Mouse (Mus musculus) adrenal gland, adult 18-20 months (tissue): Measurements from ENCODE around the gene Sell. TPM values are rescaled to one million over a fixed set of nuclear protein-coding genes. Genes with fewer than 3 reads are reported as not detected.
"Not testable (repeated sequence)": the region's sequence is repeated elsewhere in the genome, so short reads cannot be mapped to it uniquely, and the experiment has no call there.

Experiments used
- DNase-seq, 2 experiments: peaks; one replicate each; pipeline ENCODE4 v3.0.0; 2021 to 2022; ENCODE audit warnings: low spot score in 2 of 2
- long read RNA-seq, 2 experiments: library from polyadenylated mRNA; stranded (forward); transcript quantifications; one replicate each; pipeline ENCODE4 v2.0.0; 2021
- total RNA-seq, 2 experiments: library from RNA; stranded (reverse); gene quantifications; 1 replicate in 1 of 2; 2 replicates in 1 of 2; pipeline ENCODE4 v1.2.3; 2021

Sell gene
- 1 to 10 TPM in 1 of 2 experiments, under 1 TPM in 1; 0.27 to 1.0 TPM for total RNA-seq
- long read RNA-seq, experiment 1: 0 reads
- long read RNA-seq, experiment 2: 0 reads

DNA sequence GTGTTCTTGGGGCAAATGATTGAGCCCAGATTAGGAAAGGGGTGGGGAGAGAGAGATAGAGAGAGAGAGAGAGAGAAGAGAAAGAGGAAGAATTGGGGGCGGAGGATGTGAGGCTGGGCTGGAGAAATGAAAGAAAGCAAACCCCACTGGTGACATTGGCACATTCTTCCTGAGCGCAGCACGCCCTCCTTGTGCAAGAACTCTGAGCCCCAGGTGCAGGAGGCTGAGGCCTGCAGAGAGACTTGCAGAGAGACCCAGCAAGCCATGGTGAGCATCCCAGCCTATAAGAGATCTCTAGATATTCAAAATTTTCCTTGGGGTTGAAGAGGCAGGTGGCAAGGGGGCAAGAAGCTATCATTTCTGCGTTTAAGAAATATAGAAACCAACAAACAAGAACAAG, at the start of gene Sell:
Gene Sell, plus strand, starts transcription at position 58 of the 400 bp plus-strand sequence.
- DNase-seq: no peak

- DNase-seq: no peak
Observed at GRCm38 (mm10) chr1:164014616-164015015, 47.2 kb upstream of the Sell start.

GRCm38 (mm10) chr1:164018221-164018896, 43.4 kb upstream of the Sell start:
- no peak for DNase-seq

- DNase-seq: no peak
Observed at GRCm38 (mm10) chr1:164019789-164020188, 42.0 kb upstream of the Sell start.

DNA sequence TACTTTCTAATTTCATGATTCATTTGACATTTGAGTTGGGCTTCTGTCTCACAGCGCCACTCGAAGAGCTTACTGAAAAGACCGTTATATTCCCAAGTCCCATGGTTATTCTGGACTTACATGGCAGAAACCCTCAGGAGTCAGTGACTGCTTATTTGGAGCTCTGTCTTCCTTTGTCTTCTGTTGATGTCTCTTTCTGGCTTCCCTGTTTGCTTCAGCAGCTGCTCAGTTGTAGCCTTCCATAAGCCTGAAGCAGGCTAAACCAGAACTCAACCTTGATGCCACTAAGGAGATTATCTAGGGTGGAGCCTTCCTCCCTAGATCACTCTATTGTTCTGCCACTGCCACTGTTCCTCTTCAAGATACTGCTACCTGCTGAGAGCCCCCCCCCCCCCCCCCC, 41.0 kb upstream of the Sell start:
- DNase-seq: not testable (repeated sequence)

- DNase-seq: not testable (repeated sequence)
Observed at GRCm38 (mm10) chr1:164022106-164022505, 39.7 kb upstream of the Sell start.

- DNase-seq: no peak
Observed at GRCm38 (mm10) chr1:164025685-164026084, 36.1 kb upstream of the Sell start.

- DNase-seq: no peak
Observed at GRCm38 (mm10) chr1:164027416-164027815, 34.4 kb upstream of the Sell start.

DNA sequence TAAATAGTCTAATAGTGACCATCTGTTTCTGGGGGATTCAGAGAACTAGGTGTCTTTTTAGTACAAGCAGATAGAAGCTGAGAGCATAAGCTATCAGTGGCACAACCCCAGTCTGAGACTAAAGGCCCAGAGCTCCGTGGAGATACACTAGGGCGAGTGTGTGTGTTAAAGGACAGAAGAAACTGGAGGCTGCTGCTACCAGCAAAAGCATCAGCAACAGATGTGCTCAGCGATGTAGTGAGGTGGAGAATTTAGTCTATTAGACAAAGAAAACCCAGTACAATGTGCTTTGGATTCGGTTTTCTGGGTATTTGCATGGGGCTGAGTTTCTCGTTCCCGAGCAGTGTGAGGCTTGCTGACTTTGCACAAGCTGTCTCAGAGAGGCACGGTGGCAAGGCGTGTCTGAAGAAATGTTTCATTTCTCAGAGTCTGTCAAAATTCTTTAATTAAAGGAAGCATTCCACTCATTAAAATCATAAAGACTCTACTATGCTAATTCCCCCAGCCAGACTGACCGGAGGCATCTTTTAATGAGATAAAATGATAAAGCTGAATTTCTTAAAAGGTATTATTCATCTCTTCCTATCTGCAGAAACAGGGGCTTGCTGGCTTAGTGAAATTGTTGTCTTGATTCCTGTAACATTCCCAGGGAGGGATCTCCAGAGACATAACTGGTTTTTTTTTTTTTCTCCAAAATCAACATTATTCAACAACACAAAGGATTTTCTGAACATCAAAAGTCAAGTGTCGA, 21.2 kb upstream of the Sell start:
- DNase-seq: no peak

DNA sequence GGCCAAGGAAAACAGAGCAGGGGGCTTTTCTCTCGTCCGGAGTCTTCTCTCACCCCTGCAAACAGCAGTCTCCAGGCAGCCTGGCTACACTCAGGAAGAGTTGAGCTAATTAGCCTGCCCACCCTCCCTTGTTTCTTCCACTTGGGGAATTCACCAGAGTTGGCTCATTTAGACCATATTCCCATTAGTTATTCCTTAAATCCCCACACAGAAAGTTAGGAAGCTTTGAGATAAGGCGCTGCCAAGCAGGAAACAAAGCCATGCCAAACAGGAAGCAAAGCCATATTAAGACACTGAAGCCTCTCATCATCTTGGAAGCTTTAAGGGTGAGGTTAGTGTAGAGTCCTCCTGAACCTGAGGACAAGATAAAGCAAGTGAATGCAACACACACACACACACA, 18.2 kb upstream of the Sell start:
- no peak for DNase-seq

GRCm38 (mm10) chr1:164047934-164048333, 13.8 kb upstream of the Sell start, which contains the start of gene Sele:
TSS of gene Sele (plus strand) at chr1:164048234.
- no peak for DNase-seq

DNA sequence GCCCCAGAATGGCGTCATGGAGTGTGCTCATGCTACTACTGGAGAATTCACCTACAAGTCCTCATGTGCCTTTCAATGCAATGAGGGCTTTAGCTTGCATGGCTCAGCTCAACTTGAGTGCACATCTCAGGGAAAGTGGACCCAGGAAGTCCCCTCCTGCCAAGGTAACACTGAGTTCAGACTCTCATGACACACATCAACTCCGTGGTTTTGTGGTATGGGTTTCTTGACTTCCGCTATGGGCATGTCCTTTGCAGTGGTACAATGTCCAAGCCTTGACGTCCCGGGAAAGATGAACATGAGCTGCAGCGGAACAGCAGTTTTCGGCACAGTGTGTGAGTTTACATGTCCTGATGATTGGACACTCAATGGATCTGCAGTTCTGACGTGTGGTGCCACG, 8.2 kb upstream of the Sell start:
- DNase-seq: no peak

- no peak for DNase-seq
Observed at GRCm38 (mm10) chr1:164054800-164055199, 7.0 kb upstream of the Sell start.

DNA sequence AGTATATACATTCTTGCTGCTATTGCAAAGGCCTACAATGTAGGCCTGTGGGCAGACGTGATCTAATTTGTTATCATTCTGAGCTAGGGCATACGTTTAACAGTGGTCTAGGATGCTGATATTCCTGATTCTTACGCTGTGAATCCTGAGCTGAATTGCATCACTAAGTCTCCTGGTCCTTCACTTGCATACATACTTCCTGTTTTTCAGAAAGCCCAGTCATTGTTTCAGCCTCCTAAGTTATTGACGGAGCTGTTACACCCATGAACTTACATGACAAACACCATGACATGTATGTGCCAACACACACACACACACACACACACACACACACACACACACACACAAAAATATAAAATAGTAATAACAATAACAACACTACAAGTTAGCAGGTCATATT, 1.7 kb upstream of the Sell start:
- DNase-seq: no peak

- DNase-seq: no peak
Observed at GRCm38 (mm10) chr1:164061278-164061677, 504 bp upstream of the Sell start.

DNA sequence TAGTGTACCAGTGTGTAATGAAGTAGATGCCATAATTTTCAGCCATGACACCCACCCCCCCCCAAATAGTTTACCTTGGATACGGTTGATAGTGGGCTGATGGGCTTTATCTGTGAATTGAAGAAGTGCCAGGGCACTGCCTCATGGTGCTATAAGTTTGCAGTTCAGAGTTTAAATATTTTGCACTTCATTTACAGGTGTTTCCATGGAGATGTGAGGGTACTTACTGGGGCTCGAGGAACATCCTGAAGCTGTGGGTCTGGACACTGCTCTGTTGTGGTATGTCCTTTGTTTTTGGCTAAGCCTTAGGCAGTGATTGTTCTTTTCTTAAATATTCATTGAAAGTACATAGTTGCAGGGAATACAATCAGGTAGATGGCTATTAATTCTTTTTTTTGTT, 1.1 kb downstream of the Sell start:
- no peak for DNase-seq

GRCm38 (mm10) chr1:164063745-164064144, 2.0 kb downstream of the Sell start:
- DNase-seq: no peak

GRCm38 (mm10) chr1:164069261-164069660, 7.5 kb downstream of the Sell start:
- DNase-seq: no peak

GRCm38 (mm10) chr1:164070461-164070860, 8.7 kb downstream of the Sell start:
- no peak for DNase-seq

GRCm38 (mm10) chr1:164071111-164071510, 9.3 kb downstream of the Sell start:
- DNase-seq: no peak

DNA sequence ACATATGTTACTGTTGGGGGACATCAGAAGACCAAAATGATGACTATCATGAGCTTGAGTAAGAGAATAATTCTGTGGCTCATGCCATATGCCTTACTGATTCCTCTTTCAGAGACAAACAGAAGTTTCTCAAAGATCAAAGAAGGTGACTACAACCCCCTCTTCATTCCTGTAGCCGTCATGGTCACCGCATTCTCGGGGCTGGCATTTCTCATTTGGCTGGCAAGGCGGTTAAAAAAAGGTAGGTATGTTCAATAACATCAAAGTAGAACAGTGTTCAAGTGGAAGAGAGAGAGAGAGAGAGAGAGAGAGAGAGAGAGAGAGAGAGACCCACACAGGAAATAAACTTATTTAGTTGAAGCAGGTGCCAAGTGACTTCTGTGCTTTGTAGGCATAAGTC, 10.2 kb downstream of the Sell start:
- no peak for DNase-seq

DNA sequence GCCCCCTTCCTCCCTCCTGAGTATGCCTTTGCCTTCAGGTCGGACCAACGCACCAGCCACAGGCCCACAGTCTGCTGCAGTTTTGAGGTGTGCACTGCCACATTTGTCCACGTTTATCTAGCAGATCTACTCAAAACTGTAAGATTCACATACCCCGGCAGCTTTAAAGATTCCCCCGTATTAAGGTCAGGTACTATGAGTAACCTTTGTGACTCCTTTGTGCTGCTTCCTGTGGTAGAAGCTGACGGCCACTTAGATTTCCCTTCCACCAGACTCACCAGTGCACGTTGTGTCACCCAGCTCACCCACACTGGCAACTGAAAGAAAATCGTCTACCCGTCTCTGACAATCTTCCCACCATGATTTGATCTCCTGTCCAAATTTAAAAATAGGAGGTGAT, 11.3 kb downstream of the Sell start:
- DNase-seq: no peak

GRCm38 (mm10) chr1:164073803-164074202, 12.0 kb downstream of the Sell start:
- DNase-seq: no peak
